Mouse (Mus musculus) thymus, adult 2 months (tissue): Measurements from ENCODE around the gene Plcl1. TPM values are rescaled to one million over a fixed set of nuclear protein-coding genes. Genes with fewer than 3 reads are reported as not detected.

Experiments
- DNase-seq: peaks from one replicate; pipeline ENCODE4 v3.0.0; 2021
- H3K27ac ChIP-seq: fragments of 200-500 bp; 2 replicates; pipeline ENCODE4 v1.5.1; 2012; ENCODE audit warnings: low read length, control low read depth; ENCODE audit not compliant: control insufficient read depth, insufficient read depth
- H3K27me3 ChIP-seq: fragments of 200-500 bp; 2 replicates; pipeline ENCODE4 v1.6.1; 2012; ENCODE audit warnings: mild to moderate bottlenecking, low read length, moderate library complexity, mixed read lengths; ENCODE audit not compliant: control insufficient read depth, insufficient read depth
- H3K36me3 ChIP-seq: fragments of 200-500 bp; 2 replicates; pipeline ENCODE4 v1.6.1; 2012; ENCODE audit warnings: mild to moderate bottlenecking, low read length, moderate library complexity; ENCODE audit not compliant: control insufficient read depth, insufficient read depth
- H3K4me1 ChIP-seq: fragments of 200-500 bp; replicated peaks from 2 replicates; pipeline ENCODE4 v1.6.1; 2012; ENCODE audit warnings: low read length; ENCODE audit not compliant: control insufficient read depth, insufficient read depth
- H3K4me3 ChIP-seq: fragments of 200-500 bp; 2 replicates; pipeline ENCODE4 v1.5.1; 2012; ENCODE audit warnings: mild to moderate bottlenecking, low read length, control low read depth, moderate library complexity; ENCODE audit not compliant: control insufficient read depth, insufficient read depth
- CTCF ChIP-seq: fragments of 200-500 bp; IDR thresholded peaks from 2 replicates; pipeline ENCODE4 v1.5.1; 2012; ENCODE audit warnings: mild to moderate bottlenecking, control low read depth, low read length, moderate library complexity, borderline replicate concordance; ENCODE audit not compliant: control insufficient read depth, poor library complexity, insufficient read depth; ENCODE audit errors: extremely low read depth
- POLR2A ChIP-seq: fragments of 200-500 bp; IDR thresholded peaks from 2 replicates; pipeline ENCODE4 v1.6.1; 2012; ENCODE audit warnings: mild to moderate bottlenecking, low read length, control low read depth, moderate library complexity; ENCODE audit not compliant: control insufficient read depth, poor library complexity, insufficient read depth; ENCODE audit errors: extremely low read depth
- WGBS: fragments of 180-500 bp; shearing (Covaris S2); methylation state at CpG from one replicate; pipeline ENCODE4 v1.1.7; 2018; 5-methylcytosine and 5-hydroxymethylcytosine counted together
- polyA plus RNA-seq: library from polyadenylated mRNA; depleted of rRNA; stranded (reverse); fragments of >200 nt; gene quantifications from 2 replicates; pipeline ENCODE4 v1.2.3, GENCODE M21; 2012

The Plcl1 gene
- polyA plus RNA-seq, 1 experiment, result 2.7 TPM

- no peak for DNase-seq
Observed at GRCm38 (mm10) chr1:55605956-55606355, 200.2 kb downstream of the Plcl1 start.

GRCm38 (mm10) chr1:55606405-55606804 lies 200.7 kb downstream of the Plcl1 start:
- WGBS, result 93% methylated on average over 8 of the region's 8 CpGs
- no peak for DNase-seq
- Histone ChIP-seq H3K27me3 (no peaks in the 10 kb centered on the region), H3K4me3 (no peak overlapping the region), H3K36me3 (no peaks in the 10 kb centered on the region), H3K27ac (no peak overlapping the region), H3K4me1 (no peaks in the 10 kb centered on the region)
- TF ChIP-seq POLR2A (no peak), CTCF (no peak)

More at GRCm38 (mm10) chr1:55605956-55606355, 200.2 kb downstream of the Plcl1 start:
- TF ChIP-seq POLR2A, result no peak
- TF ChIP-seq CTCF, result no peak
- H3K27ac ChIP-seq, result no peak overlapping the region
- no peaks in the 10 kb centered on the region for H3K27me3 ChIP-seq
- no peaks in the 10 kb centered on the region for H3K4me1 ChIP-seq
- H3K4me3 ChIP-seq, result no peak overlapping the region
- WGBS, result 93% methylated on average over 2 of the region's 2 CpGs
- H3K36me3 ChIP-seq, result no peaks in the 10 kb centered on the region

- Histone ChIP-seq H3K36me3 (no peaks in the 10 kb centered on the region), H3K4me1 (no peaks in the 10 kb centered on the region), H3K4me3 (no peak overlapping the region), H3K27me3 (no peaks in the 10 kb centered on the region), H3K27ac (no peak overlapping the region)
- no peak for DNase-seq
- WGBS, result 90% methylated on average over 6 of the region's 6 CpGs
- TF ChIP-seq CTCF (no peak), POLR2A (no peak)
Observed at GRCm38 (mm10) chr1:55612759-55613328, 207.1 kb downstream of the Plcl1 start.

GRCm38 (mm10) chr1:55617857-55618256 lies 212.1 kb downstream of the Plcl1 start:
- TF ChIP-seq CTCF, result no peak
- TF ChIP-seq POLR2A, result no peak
- WGBS, result 97% methylated on average over 2 of the region's 2 CpGs

GRCm38 (mm10) chr1:55618617-55619286 lies 213.0 kb downstream of the Plcl1 start:
- H3K4me1 ChIP-seq, result no peaks in the 10 kb centered on the region; the same call in 1 of the 2 replicates
- H3K27me3 ChIP-seq, result no peaks in the 10 kb centered on the region
- TF ChIP-seq POLR2A (no peak), CTCF (no peak)
- H3K27ac ChIP-seq, result no peak overlapping the region
- 47% methylated on average over 7 of the region's 7 CpGs for WGBS
- H3K36me3 ChIP-seq, result no peaks in the 10 kb centered on the region
- H3K4me3 ChIP-seq, result no peak overlapping the region
- DNase-seq, result no peak

More at GRCm38 (mm10) chr1:55617857-55618256, 212.1 kb downstream of the Plcl1 start:
- H3K27ac ChIP-seq, result no peak overlapping the region
- no peaks in the 10 kb centered on the region for H3K27me3 ChIP-seq
- no peaks in the 10 kb centered on the region; the same call in 1 of the 2 replicates for H3K4me1 ChIP-seq
- no peak overlapping the region for H3K4me3 ChIP-seq
- DNase-seq, result no peak
- no peaks in the 10 kb centered on the region for H3K36me3 ChIP-seq

- no peak for DNase-seq
- Histone ChIP-seq H3K27ac (no peak overlapping the region), H3K4me3 (no peak overlapping the region), H3K27me3 (no peaks in the 10 kb centered on the region), H3K36me3 (no peaks in the 10 kb centered on the region), H3K4me1 (no peaks in the 10 kb centered on the region)
- TF ChIP-seq POLR2A (no peak), CTCF (no peak)
- 89% methylated on average over 1 of the region's 1 CpGs for WGBS
Observed at GRCm38 (mm10) chr1:55631496-55631895, 225.8 kb downstream of the Plcl1 start.
